Mouse (Mus musculus) lung, postnatal 0 days (tissue): ENCODE measurements around the gene Tyk2. TPM values are rescaled to one million over a fixed set of nuclear protein-coding genes. Genes with fewer than 3 reads are reported as not detected.

Experiments
- ATAC-seq: fragments of 200-750 bp; cut with Nextera tagmentation; 2 replicates; pipeline ENCODE4 v1.8.0; 2017; ENCODE audit warnings: moderate library complexity
- DNase-seq: peaks from one replicate; pipeline ENCODE4 v3.0.0-alpha.2; 2016; ENCODE audit warnings: low spot score
- H3K27ac ChIP-seq: fragments of 300-500 bp; sonication (generic); 2 replicates; pipeline ENCODE4 v1.5.1; 2014; ENCODE audit warnings: antibody characterized with exemption, mild to moderate bottlenecking, low read length, mixed read lengths
- H3K27me3 ChIP-seq: fragments of 300-500 bp; sonication (generic); replicated peaks from 2 replicates; pipeline ENCODE4 v1.6.1; 2014; ENCODE audit warnings: low read length, mixed read lengths; ENCODE audit not compliant: insufficient read depth
- H3K36me3 ChIP-seq: fragments of 300-500 bp; sonication (generic); 2 replicates; pipeline ENCODE4 v1.6.1; 2014; ENCODE audit warnings: low read length, mixed read lengths; ENCODE audit not compliant: insufficient read depth
- H3K4me1 ChIP-seq: fragments of 300-500 bp; sonication (generic); 2 replicates; pipeline ENCODE4 v1.6.1; 2014; ENCODE audit warnings: antibody characterized with exemption, low read depth, low read length, mixed read lengths; ENCODE audit not compliant: insufficient read depth
- H3K4me2 ChIP-seq: fragments of 300-500 bp; sonication (generic); replicated peaks from 2 replicates; pipeline ENCODE4 v1.6.1; 2014; ENCODE audit warnings: low read depth, mild to moderate bottlenecking, low read length, moderate library complexity, mixed read lengths
- H3K4me3 ChIP-seq: fragments of 300-500 bp; sonication (generic); 2 replicates; pipeline ENCODE4 v1.5.1; 2014; ENCODE audit warnings: low read depth, low read length
- H3K9ac ChIP-seq: fragments of 300-500 bp; sonication (generic); replicated peaks from 2 replicates; pipeline ENCODE4 v1.6.1; 2014; ENCODE audit warnings: low read depth, mild to moderate bottlenecking
- H3K9me3 ChIP-seq: fragments of 300-500 bp; sonication (generic); 2 replicates; pipeline ENCODE4 v1.6.1; 2016; ENCODE audit warnings: low read length, mixed read lengths
- CTCF ChIP-seq: IDR thresholded peaks from 2 replicates; pipeline ENCODE4 v1.5.1; 2016; ENCODE audit warnings: antibody characterized with exemption, mild to moderate bottlenecking
- EP300 ChIP-seq: IDR thresholded peaks from 2 replicates; pipeline ENCODE4 v1.6.1; 2016; ENCODE audit warnings: antibody characterized with exemption, mild to moderate bottlenecking, control low read depth
- WGBS: fragments of 180-500 bp; shearing (Covaris S2); extraction: QIAGEN DNeasy Blood & Tissue Kit; methylation state at CpG from one replicate; pipeline ENCODE4 v1.1.7; 2014; 5-methylcytosine and 5-hydroxymethylcytosine counted together
- polyA plus RNA-seq: library from polyadenylated mRNA; unstranded; fragments of >200 nt; fragmentation: Nextera tagmentation; extraction: Ambion mirVana; gene quantifications from 2 replicates; pipeline ENCODE4 v1.2.1, GENCODE M21; 2015

Tyk2 gene
- polyA plus RNA-seq, 1 experiment from 2014 or later: 10.9 TPM

DNA sequence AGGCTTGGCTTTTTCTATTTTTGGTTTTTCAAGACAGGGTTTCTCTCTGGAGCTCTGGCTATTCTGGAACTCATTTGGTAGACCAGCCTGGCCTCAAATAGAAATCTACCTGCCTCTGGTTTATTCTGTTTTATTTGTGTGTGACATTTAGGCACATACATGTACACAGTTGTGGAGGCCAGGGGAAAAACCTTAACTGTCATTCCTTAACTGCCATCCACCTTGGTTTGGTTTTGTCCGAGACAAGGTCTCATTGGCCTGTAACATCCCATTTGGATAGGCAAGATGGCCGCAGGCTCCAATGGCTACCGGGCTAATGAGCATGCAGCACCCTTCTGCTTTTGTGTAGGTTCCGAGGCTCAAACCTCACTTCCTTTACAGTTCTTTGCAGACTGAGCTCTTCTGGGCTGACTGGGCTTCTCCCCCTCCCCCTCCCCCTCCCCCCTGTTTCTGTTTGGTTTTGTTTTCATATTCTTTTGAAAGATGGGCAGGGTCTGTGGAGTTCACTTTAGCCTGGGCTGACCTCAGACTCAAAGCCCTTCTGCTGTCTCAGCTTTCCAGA is 4.4 kb upstream of the Tyk2 start:
- ATAC-seq: no peak
- H3K27ac ChIP-seq: peak overlapping the region; percentile 66
- no peak overlapping the region for H3K4me3 ChIP-seq
- peaks cover 5% of the 10 kb centered on the region; the same call in 1 of the 2 replicates for H3K4me1 ChIP-seq
- no peaks in the 10 kb centered on the region for H3K9me3 ChIP-seq
- TF ChIP-seq CTCF (no peak), EP300 (no peak)
- WGBS: 72% methylated on average over 4 of the region's 4 CpGs
- no peaks in the 10 kb centered on the region for H3K27me3 ChIP-seq
- H3K4me2 ChIP-seq: no peak overlapping the region
- H3K36me3 ChIP-seq: peaks cover 9% of the 10 kb centered on the region; the same call in 1 of the 2 replicates
- no peak overlapping the region for H3K9ac ChIP-seq
- no peak for DNase-seq

DNA sequence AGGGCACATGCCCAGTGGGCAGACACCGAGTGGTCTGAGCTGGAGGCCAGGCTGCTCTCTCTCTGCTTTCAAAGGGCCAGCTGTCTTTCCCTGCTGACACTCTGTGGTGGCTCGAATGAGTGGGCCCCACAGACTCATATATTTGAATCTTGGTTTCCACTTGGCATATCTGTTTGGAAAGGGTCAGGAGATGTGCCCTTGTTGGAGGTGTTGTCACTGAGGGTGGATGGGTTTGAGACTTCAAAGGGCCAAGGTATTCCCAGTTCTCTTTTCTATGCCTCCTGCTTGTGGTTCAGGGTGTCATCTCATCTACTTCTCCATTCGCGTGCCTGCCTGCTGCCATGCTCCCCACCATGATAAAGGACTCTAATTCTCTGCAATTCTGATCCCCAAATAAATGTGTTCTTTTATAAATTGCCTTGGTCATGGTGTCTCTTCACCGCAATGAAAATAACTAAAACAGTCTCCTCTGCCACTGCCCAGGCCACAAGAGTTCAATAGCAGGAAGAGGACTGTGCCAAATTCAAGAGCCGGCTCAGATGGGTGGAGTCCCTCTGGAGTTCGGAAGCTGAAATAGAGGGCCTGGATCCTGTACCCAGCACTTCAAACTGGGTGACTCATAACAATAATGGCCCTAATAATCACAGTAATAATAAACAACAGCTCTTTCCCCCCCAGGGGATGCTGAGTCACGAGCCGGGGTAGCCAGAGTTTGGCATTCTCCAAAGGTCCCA is 3.7 kb upstream of the Tyk2 start:
- ATAC-seq: peak; percentile 52
- 35% methylated on average over 9 of the region's 9 CpGs for WGBS
- peak overlapping the region; percentile 66; the same call in 1 of the 2 replicates for H3K27ac ChIP-seq

DNA sequence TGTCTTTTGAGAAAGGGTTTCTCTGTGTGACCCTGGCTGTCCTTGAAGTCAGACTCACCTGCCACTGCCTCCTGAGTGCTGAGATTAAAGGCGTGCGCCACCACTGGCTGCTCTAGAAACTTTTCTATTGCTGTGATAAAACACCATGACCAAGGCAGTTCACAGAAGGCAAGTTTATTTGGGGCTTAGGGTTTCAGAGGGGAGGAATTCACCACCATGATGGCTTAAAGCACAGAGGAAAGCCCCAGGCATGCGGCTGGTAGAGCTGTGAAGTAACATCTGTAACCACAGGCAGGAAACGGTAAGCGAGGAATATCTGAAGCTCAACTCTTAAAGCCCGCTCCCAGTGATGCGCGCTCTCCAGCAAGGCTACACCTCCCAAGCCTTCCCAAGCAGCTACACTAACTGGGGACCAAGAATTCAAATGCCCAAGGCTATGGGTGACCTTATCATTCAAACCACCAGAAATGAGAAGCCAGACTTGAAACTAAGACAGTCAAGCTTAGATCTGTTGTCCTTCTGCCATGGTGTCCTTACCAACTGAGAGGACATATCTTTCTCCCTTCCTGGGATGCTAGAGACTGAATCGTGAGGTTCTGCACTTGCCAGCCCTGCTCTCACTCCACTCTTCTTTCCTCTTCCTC is 2.1 kb upstream of the Tyk2 start:
- Histone ChIP-seq H3K9me3 (no peaks in the 10 kb centered on the region), H3K4me3 (no peak overlapping the region), H3K9ac (no peak overlapping the region), H3K27ac (no peak overlapping the region), H3K4me2 (no peak overlapping the region), H3K4me1 (peaks cover 5% of the 10 kb centered on the region; the same call in 1 of the 2 replicates), H3K27me3 (no peaks in the 10 kb centered on the region), H3K36me3 (no peaks in the 10 kb centered on the region)
- ATAC-seq: no peak
- no peak for TF ChIP-seq CTCF
- no peak for TF ChIP-seq EP300
- DNase-seq: no peak
- WGBS: 69% methylated on average over 9 of the region's 9 CpGs

More for the DNA sequence above, 3.7 kb upstream of the Tyk2 start:
- Histone ChIP-seq H3K4me2 (no peak overlapping the region), H3K9ac (no peak overlapping the region), H3K27me3 (no peaks in the 10 kb centered on the region), H3K9me3 (no peaks in the 10 kb centered on the region), H3K36me3 (peaks cover 3% of the 10 kb centered on the region; the same call in 1 of the 2 replicates), H3K4me3 (no peak overlapping the region), H3K4me1 (peaks cover 5% of the 10 kb centered on the region; the same call in 1 of the 2 replicates)
- no peak for TF ChIP-seq CTCF
- TF ChIP-seq EP300: peak; percentile 76
- peak; percentile 83 for DNase-seq

DNA sequence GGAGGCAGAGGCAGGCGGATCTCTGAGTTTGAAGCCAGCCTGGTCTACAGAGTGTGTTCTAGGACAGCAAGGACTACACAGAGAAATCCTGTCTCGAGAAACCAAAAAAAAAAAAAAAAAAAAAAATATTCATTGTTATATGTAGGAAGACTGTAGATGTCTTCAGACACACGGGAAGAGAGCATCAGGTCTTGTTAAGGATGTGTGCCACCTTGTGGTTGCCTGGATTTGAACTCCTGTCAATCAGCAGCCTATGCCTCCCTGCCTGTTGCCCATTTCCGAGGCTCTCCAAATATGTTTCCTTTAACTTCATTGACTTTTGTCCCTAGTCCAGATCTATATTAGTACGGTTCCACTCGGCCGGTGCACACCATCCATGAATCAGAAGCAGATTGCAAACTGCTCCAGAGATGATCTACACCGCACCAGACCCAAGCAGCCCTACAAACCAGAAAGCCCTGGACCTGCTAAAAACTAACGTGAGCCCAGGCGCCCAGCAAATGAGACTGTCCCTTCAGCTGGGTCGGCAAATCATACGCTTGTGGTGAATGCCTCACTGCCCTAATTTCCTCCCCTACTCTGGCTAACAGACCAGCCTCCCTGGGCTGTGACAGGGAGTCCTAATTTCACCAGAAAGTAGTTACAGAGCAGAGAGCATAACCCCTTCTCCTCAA is 1.2 kb upstream of the Tyk2 start:
- Histone ChIP-seq H3K4me2 (no peak overlapping the region), H3K4me1 (peaks cover 5% of the 10 kb centered on the region; the same call in 1 of the 2 replicates), H3K9me3 (no peaks in the 10 kb centered on the region), H3K27me3 (no peaks in the 10 kb centered on the region), H3K36me3 (no peaks in the 10 kb centered on the region), H3K4me3 (no peak overlapping the region), H3K27ac (no peak overlapping the region), H3K9ac (no peak overlapping the region)
- ATAC-seq: no peak
- 74% methylated on average over 12 of the region's 12 CpGs for WGBS
- TF ChIP-seq EP300: no peak
- TF ChIP-seq CTCF: peak; percentile 35
- peak; percentile 27 for DNase-seq

DNA sequence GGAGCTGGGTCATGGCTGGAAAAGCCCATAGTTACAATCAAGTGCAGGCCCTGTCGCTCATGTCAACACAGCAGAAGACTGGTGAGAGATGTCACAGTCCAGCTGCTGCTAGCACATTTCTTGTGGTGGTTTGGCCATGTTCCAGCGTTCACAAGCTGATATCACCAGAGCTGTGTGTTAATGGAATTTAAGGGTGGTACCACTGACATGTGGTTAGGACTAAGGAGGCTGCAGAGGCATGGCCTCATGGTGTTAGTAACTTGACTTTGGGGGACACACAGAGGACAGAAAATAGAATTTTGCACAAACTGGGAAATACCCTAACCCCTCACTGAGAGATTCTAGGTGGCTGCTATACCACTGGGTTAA is 4.8 kb downstream of the Tyk2 start:
- no peak overlapping the region for H3K4me3 ChIP-seq
- ATAC-seq (no peak), DNase-seq (peak; percentile 55)
- H3K36me3 ChIP-seq: peaks cover 11% of the 10 kb centered on the region; the same call in 1 of the 2 replicates
- 50% methylated on average over 2 of the region's 2 CpGs for WGBS
- H3K27ac ChIP-seq: no peak overlapping the region
- no peak for TF ChIP-seq EP300
- TF ChIP-seq CTCF: no peak
- no peak overlapping the region for H3K4me2 ChIP-seq
- H3K4me1 ChIP-seq: no peaks in the 10 kb centered on the region
- no peaks in the 10 kb centered on the region for H3K9me3 ChIP-seq
- no peaks in the 10 kb centered on the region for H3K27me3 ChIP-seq
- H3K9ac ChIP-seq: no peak overlapping the region
